Mouse (Mus musculus): ENCODE data around the gene Thumpd3. TPM values are rescaled to one million over a fixed set of nuclear protein-coding genes. Genes with fewer than 3 reads are reported as not detected.

The Thumpd3 gene
- polyA plus RNA-seq, 1 experiment: 5.8 TPM

- H3K4me3 ChIP-seq (ENCODE audit: extremely low read depth, insufficient read depth, insufficient read length): peak overlapping the region; percentile 6
- peaks cover 11% of the 10 kb centered on the region; the same call in 1 of the 2 replicates for H3K4me1 ChIP-seq (ENCODE audit: control insufficient read depth, insufficient read depth, insufficient read length)
- peaks cover 12% of the 10 kb centered on the region for H3K36me3 ChIP-seq (ENCODE audit: control insufficient read depth, insufficient read depth, low read length)
- DNase-seq (ENCODE audit: low read depth in 1 of 2, low spot score in 2 of 2): peak; percentile 29 to 49
- WGBS: 11% methylated on average over 15 of the region's 15 CpGs
- TF ChIP-seq POLR2A (IDR thresholded peaks at IDR 0.05; ENCODE audit: low read depth, low read length) (no peak), CTCF (IDR thresholded peaks at IDR 0.05; ENCODE audit: extremely low read depth, insufficient read depth, insufficient read length, insufficient replicate concordance) (no peak)
- peak overlapping the region; percentile 95 for H3K27ac ChIP-seq (ENCODE audit: insufficient read depth, low read length)
- no peaks in the 10 kb centered on the region for H3K27me3 ChIP-seq (ENCODE audit: control insufficient read depth, insufficient read depth, low read length)
These were observed 1.2 kb downstream of the Thumpd3 start for GRCm38 (mm10) chr6:113047016-113047746.

GRCm38 (mm10) chr6:113048371-113048770, 2.3 kb downstream of the Thumpd3 start:
- peaks cover 11% of the 10 kb centered on the region; the same call in 1 of the 2 replicates for H3K4me1 ChIP-seq (ENCODE audit: control insufficient read depth, insufficient read depth, insufficient read length)
- H3K27me3 ChIP-seq (ENCODE audit: control insufficient read depth, insufficient read depth, low read length): no peaks in the 10 kb centered on the region
- WGBS: 86% methylated on average over 2 of the region's 2 CpGs
- H3K27ac ChIP-seq (ENCODE audit: insufficient read depth, low read length): peak overlapping the region; percentile 29; the same call in 1 of the 2 replicates
- no peak for TF ChIP-seq POLR2A (IDR thresholded peaks at IDR 0.05; ENCODE audit: low read depth, low read length)
- H3K36me3 ChIP-seq (ENCODE audit: control insufficient read depth, insufficient read depth, low read length): peaks cover 13% of the 10 kb centered on the region
- no peak for DNase-seq (ENCODE audit: low read depth in 1 of 2, low spot score in 2 of 2)
- H3K4me3 ChIP-seq (ENCODE audit: extremely low read depth, insufficient read depth, insufficient read length): no peak overlapping the region

- no peaks in the 10 kb centered on the region for H3K27me3 ChIP-seq (ENCODE audit: control insufficient read depth, insufficient read depth, low read length)
- H3K4me3 ChIP-seq (ENCODE audit: extremely low read depth, insufficient read depth, insufficient read length): no peak overlapping the region
- TF ChIP-seq POLR2A (IDR thresholded peaks at IDR 0.05; ENCODE audit: low read depth, low read length) (no peak), CTCF (IDR thresholded peaks at IDR 0.05; ENCODE audit: extremely low read depth, insufficient read depth, insufficient read length, insufficient replicate concordance) (no peak)
- 84% methylated on average over 3 of the region's 3 CpGs for WGBS
- H3K4me1 ChIP-seq (ENCODE audit: control insufficient read depth, insufficient read depth, insufficient read length): peaks cover 11% of the 10 kb centered on the region; the same call in 1 of the 2 replicates
- H3K27ac ChIP-seq (ENCODE audit: insufficient read depth, low read length): no peak overlapping the region
- DNase-seq (ENCODE audit: low read depth in 1 of 2, low spot score in 2 of 2): no peak
- H3K36me3 ChIP-seq (ENCODE audit: control insufficient read depth, insufficient read depth, low read length): peaks cover 13% of the 10 kb centered on the region
These were observed 3.1 kb downstream of the Thumpd3 start for GRCm38 (mm10) chr6:113049159-113049558.

- Histone ChIP-seq H3K27ac (ENCODE audit: insufficient read depth, low read length) (no peak overlapping the region), H3K4me3 (ENCODE audit: extremely low read depth, insufficient read depth, insufficient read length) (no peak overlapping the region), H3K36me3 (ENCODE audit: control insufficient read depth, insufficient read depth, low read length) (peaks cover 26% of the 10 kb centered on the region), H3K27me3 (ENCODE audit: control insufficient read depth, insufficient read depth, low read length) (no peaks in the 10 kb centered on the region), H3K4me1 (ENCODE audit: control insufficient read depth, insufficient read depth, insufficient read length) (0 out of 2 replicates have a peak, but pooled peaks cover 2% of the 10 kb centered on the region)
- 75% methylated on average over 3 of the region's 3 CpGs for WGBS
- no peak for TF ChIP-seq POLR2A (IDR thresholded peaks at IDR 0.05; ENCODE audit: low read depth, low read length)
- no peak for DNase-seq (ENCODE audit: low read depth in 1 of 2, low spot score in 2 of 2)
These were observed 6.9 kb downstream of the Thumpd3 start for GRCm38 (mm10) chr6:113052972-113053371.

GRCm38 (mm10) chr6:113054552-113055107, 8.6 kb downstream of the Thumpd3 start:
- 82% methylated on average over 6 of the region's 6 CpGs for WGBS
- no peak for TF ChIP-seq POLR2A (IDR thresholded peaks at IDR 0.05; ENCODE audit: low read depth, low read length)
- TF ChIP-seq CTCF (IDR thresholded peaks at IDR 0.05; ENCODE audit: extremely low read depth, insufficient read depth, insufficient read length, insufficient replicate concordance): no peak
- Histone ChIP-seq H3K4me3 (ENCODE audit: extremely low read depth, insufficient read depth, insufficient read length) (no peak overlapping the region), H3K36me3 (ENCODE audit: control insufficient read depth, insufficient read depth, low read length) (peaks cover 29% of the 10 kb centered on the region), H3K27ac (ENCODE audit: insufficient read depth, low read length) (no peak overlapping the region), H3K4me1 (ENCODE audit: control insufficient read depth, insufficient read depth, insufficient read length) (no peaks in the 10 kb centered on the region), H3K27me3 (ENCODE audit: control insufficient read depth, insufficient read depth, low read length) (no peaks in the 10 kb centered on the region)
- no peak for DNase-seq (ENCODE audit: low read depth in 1 of 2, low spot score in 2 of 2)

GRCm38 (mm10) chr6:113060892-113061563, 15.0 kb downstream of the Thumpd3 start:
- Histone ChIP-seq H3K27ac (ENCODE audit: insufficient read depth, low read length) (no peak overlapping the region), H3K4me1 (ENCODE audit: control insufficient read depth, insufficient read depth, insufficient read length) (no peaks in the 10 kb centered on the region; the same call in 1 of the 2 replicates), H3K36me3 (ENCODE audit: control insufficient read depth, insufficient read depth, low read length) (peaks cover 27% of the 10 kb centered on the region), H3K27me3 (ENCODE audit: control insufficient read depth, insufficient read depth, low read length) (no peaks in the 10 kb centered on the region), H3K4me3 (ENCODE audit: extremely low read depth, insufficient read depth, insufficient read length) (no peak overlapping the region)
- WGBS: 50% methylated on average over 1 of the region's 1 CpGs
- no peak for DNase-seq (ENCODE audit: low read depth in 1 of 2, low spot score in 2 of 2)
- TF ChIP-seq POLR2A (IDR thresholded peaks at IDR 0.05; ENCODE audit: low read depth, low read length) (no peak), CTCF (IDR thresholded peaks at IDR 0.05; ENCODE audit: extremely low read depth, insufficient read depth, insufficient read length, insufficient replicate concordance) (no peak)
